Mouse (Mus musculus): Measurements from ENCODE around the gene Npff.

The Npff gene

DNA sequence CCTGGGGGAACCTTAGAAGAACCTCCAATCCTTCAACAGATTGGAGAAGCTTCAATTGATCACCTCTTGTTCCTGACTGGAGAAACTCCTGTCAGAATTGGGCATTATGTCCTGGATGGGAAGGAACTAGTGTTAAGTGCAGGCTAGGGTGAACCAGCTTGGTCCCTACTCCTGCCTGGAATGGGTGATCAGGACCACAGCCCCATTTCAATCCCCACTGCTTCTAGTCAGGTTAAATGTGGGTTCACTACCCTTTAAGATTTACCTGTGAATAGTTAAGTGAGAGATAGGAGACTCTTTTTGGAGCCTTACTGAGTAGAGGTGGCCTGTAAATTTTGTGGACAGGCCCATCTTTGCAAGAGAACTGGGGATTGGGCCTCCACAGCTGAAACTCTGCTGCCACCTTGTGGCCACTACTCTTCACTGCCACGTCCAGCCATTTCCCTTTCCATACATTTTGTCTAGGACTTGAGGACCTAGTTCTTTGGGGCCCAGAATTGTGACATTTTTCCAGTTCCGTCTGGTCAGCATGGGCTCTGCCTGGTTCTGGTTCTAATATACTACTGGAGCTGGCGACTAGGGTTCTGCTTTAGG, at the start of gene Npff:
Gene Npff (minus strand): TSS at position 51 of the 594 bp plus-strand sequence.
- peak in 1 of 2 experiments; percentile 73 for DNase-seq

GRCm38 (mm10) chr15:102572081-102572480, 47.3 kb upstream of the Npff start:
- DNase-seq = no peak

GRCm38 (mm10) chr15:102567849-102568248, 43.1 kb upstream of the Npff start:
- DNase-seq = no peak

GRCm38 (mm10) chr15:102563681-102564080, 38.9 kb upstream of the Npff start:
- DNase-seq = no peak

DNA sequence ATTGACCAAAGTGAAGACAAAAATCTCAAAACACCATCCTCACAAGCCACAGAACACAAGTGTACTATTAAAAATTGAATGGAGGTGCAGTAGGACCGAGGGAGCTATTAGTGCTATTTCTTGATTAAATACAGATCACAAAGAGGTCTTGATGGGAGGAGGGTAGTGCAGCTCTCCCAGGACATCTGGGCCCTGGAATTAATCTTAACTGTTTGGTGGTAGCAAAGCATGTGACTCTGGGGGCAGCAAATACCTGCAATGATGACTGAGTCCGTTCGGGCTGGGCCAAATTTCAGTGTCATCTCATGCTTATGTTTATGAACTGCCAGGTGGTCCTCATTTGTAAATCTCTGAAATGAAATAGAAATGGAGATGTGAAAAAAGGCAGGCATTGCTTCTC, 38.3 kb upstream of the Npff start:
- no peak for DNase-seq

GRCm38 (mm10) chr15:102562491-102562890, 37.7 kb upstream of the Npff start:
- no peak for DNase-seq

- DNase-seq = no peak
Observed at GRCm38 (mm10) chr15:102557580-102557979, 32.8 kb upstream of the Npff start.

DNA sequence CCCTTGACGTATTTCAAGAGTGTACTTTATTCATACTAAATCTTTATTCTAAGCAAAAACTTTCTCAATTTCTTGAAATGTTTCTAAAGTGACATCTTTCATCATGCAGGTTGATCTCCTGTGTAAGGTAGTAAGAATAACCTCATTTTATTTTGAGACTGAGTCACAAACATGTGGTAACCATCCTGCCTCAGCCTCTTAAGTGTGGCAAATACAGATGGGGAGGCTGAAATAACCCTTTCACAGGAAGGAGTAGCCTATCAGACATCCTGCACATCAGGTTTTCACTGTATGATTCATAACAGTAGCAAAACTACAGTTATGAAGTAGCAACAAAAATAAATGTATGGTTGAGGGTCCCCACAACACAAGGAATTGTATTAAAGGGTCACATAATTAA, 30.8 kb upstream of the Npff start:
- no peak for DNase-seq

DNA sequence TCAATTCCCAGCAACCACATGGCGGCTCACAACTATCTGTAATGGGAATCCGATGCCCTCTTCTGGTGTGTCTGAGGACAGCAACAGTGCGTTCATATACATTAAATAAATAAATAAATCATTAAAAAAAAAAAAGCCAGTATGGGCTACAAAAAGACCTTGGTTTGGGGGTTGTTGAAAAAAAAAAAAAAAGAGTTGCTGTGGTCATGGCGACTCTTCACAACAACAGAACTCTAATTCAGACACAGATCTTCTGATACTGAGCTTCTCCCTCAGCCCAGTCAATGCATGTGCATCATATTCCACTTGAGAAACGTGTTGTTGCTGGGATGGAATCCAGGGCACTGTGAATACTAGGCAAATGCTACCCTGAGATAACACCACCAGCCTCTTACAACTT, 27.9 kb upstream of the Npff start:
- DNase-seq = no peak

GRCm38 (mm10) chr15:102547478-102547877, 22.7 kb upstream of the Npff start:
- DNase-seq = peak in 1 of 2 experiments; percentile 20

GRCm38 (mm10) chr15:102546677-102547427, 22.1 kb upstream of the Npff start:
- peak; percentile 34 to 38 for DNase-seq

DNA sequence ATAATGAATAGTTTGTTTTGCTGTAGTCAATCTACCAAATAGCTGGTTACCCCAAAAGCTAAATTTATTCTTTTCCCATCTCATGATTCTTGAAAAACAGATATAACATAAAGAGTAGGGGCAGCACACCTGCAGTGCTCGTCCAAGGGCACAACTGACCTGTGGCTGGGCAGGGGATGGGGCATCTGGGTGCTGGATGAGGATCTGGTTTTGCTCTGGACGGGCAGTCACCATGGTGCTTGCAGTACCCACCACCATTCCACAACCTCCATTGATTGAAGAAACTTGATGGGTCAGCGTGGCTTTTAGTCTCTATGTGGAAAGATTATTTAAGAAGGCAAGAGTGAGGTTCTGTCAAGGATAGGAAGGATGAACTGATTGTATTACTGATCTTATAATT, 21.5 kb upstream of the Npff start:
- no peak for DNase-seq

DNA sequence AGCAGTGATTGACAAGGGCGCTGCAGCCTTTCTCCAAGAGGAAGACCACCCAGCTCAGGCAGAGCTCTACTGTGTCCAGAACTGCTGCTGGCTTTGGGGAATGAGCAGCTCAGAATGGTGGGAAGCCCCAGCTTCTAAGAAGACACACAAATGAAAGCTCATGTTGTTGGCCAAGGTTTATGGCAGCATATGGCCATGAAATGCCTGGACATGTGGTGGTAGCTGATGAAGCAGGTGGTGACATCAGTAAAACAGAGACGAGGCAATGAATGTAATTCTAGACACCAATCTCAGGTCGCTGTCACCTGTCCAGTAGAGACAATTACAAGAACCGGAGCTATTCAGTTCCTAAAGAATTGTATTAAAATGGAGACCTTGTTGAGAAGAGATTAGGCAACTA, 20.1 kb upstream of the Npff start:
- DNase-seq = no peak

GRCm38 (mm10) chr15:102533926-102534325, 9.2 kb upstream of the Npff start:
- DNase-seq = no peak

GRCm38 (mm10) chr15:102532106-102532900, 7.6 kb upstream of the Npff start:
- no peak for DNase-seq

- DNase-seq = no peak
Observed at GRCm38 (mm10) chr15:102531586-102531985, 6.8 kb upstream of the Npff start.

DNA sequence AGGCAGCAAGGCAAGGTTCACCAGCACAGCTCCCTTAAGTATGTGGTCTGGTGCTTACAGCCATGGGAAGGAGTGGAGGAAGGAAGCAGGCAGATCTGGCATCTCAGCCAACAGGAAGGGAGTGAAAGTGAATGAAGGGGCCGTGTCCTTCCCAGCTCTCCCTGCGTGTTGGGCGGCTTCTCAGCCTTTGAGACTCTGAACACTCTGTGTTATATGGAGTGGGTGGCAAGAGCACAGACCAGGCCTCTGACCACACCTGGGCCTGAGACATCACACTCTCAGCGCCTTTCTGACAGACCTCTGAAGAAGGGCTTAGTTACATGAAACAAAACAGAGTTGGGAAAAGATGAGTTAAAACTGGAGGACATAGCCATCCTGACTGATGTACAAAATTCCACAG, 5.8 kb upstream of the Npff start:
- DNase-seq = no peak

- no peak for DNase-seq
Observed at GRCm38 (mm10) chr15:102528396-102528795, 3.7 kb upstream of the Npff start.

- no peak for DNase-seq
Observed at GRCm38 (mm10) chr15:102527936-102528335, 3.2 kb upstream of the Npff start.

DNA sequence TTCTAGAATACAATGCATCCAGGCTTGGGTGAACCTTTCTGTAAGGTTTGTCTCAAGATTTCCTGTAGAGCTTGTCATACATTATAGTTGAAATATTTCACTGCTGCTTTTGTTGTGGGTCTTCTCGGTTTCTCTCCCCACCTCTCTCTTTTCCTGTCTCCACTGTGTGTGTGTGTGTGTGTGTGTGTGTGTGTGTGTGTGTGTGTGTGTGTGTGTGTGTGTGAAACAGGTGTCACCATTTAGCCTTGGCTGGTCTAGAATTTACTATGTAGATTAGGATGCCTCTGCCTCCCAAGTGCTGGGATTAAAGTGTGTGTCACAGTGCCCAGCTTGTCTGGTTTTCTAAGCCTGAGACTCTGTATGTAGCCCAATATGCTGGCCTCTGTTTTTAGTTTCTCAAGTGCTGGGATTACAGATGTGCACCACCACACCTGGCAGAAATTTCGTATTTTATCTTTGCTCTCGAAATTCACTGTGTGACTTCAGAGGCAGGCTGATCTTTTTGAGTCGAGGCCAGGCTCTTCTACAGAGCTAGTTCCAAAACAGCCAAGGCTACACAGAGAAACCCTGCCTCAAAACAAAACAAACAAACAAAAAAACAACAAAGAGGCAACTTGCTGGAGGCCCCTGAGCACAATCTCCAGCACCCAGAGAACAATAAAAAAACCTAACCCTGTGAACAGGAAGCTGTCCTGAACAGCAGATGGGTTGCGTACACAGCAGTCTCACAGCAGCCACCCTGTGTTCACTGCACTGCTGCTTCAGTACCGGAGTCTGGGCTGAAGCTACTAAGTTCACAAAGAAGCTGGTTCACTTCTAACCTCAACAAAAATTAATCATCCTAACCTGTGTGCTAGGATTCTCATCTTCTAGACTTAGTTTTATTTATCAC, 1.6 kb upstream of the Npff start:
- no peak for DNase-seq

GRCm38 (mm10) chr15:102521480-102521879, 3.3 kb downstream of the Npff start:
- DNase-seq = no peak

DNA sequence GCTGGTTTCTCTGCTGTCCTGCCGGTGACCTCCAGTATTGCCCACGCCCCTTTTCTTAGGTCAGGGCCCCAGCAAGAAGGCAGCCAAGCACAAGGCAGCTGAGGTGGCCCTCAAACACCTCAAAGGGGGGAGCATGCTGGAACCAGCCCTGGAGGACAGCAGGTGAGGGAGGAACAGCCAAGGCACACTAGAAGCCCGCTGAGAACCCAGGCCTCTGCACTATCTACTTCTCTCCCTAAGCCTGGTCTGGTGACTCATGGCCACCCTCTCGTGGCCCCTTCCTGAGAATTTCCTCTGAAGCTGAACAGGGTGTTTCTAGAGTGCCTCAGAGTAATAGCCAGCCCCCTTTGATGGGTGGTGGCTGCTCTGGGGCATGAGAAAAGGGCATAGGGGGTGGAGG, 4.3 kb downstream of the Npff start:
- DNase-seq = no peak

Measured in kidney, adult 8-10 months (tissue).